Mouse (Mus musculus) liver, embryonic 13.5 days (tissue): Measurements from ENCODE around the gene Pcsk7. TPM values are rescaled to one million over a fixed set of nuclear protein-coding genes. Genes with fewer than 3 reads are reported as not detected.

Experiments
- microRNA-seq: library from miRNA; unstranded; fragments of <30 nt; microRNA quantifications from one replicate; pipeline ENCODE4, GENCODE M21; 2016
- polyA plus RNA-seq: library from polyadenylated mRNA; unstranded; fragments of >200 nt; fragmentation: Nextera tagmentation; extraction: Ambion mirVana; gene quantifications from 2 replicates; pipeline ENCODE4 v1.2.1, GENCODE M21; 2015

Pcsk7 gene
- polyA plus RNA-seq, 1 experiment from 2014 or later: 7.4 TPM

Small RNA genes within 50 kb of the gene (microRNA-seq; reads per million reads assigned to microRNA genes)
- gene Mir7087: not detected

Other genes with a start within 250 kb of the Pcsk7 start
- 5.1 and 6.0 TPM in 2 replicates for gene Cep164, start 77.8 kb upstream of the Pcsk7 start, polyA plus RNA-seq
- 5.1 and 6.8 TPM in 2 replicates for gene Bace1, start 67.9 kb upstream of the Pcsk7 start, polyA plus RNA-seq
- 13.3 and 17.0 TPM in 2 replicates for gene Rnf214, start 414 bp downstream of the Pcsk7 start, polyA plus RNA-seq
- gene Tagln, start 29.6 kb downstream of the Pcsk7 start, polyA plus RNA-seq: 7.5 and 8.0 TPM in 2 replicates
- 17.7 and 19.6 TPM in 2 replicates for gene Sidt2, start 48.8 kb downstream of the Pcsk7 start, polyA plus RNA-seq
- 80.3 and 92.8 TPM in 2 replicates for gene Pafah1b2, start 106.2 kb downstream of the Pcsk7 start, polyA plus RNA-seq
- gene Sik3, start 106.3 kb downstream of the Pcsk7 start, polyA plus RNA-seq: 2.4 and 2.8 TPM in 2 replicates